Mouse (Mus musculus): ENCODE results near the gene Zfp651. TPM values are rescaled to one million over a fixed set of nuclear protein-coding genes. Genes with fewer than 3 reads are reported as not detected.

Zfp651 gene
- polyA plus RNA-seq, 1 experiment = 0.04 TPM

DNA sequence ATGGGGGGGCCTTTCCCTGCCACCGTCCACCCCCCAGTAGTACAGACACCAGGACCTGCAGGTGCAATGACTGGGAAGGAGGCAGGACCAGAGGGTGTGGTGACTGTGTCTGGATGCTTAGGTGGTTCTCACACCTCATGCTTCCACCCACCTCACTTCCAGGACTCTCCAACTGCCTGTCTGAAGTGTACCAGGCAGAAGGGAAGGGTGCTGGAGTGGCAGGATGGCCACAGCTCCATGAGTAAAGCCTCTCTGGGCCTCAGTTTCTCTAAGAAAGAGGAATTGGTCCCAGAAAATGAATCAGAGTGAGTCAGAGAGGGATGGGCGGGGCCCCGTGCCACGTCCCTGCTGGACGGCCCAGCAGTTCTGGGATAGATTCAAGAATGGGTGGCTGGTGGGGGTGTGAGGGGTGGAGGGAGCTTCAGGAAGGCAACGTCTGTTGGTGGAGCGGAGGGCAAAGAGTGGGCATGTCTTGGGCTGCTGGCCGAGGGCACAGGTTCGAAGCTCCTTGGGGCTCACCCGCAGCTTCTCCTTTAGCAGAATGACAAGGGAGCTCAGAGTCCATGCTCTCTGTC, 2.0 kb downstream of the Zfp651 start:
- Histone ChIP-seq H3K4me1 (ENCODE audit: control insufficient read depth) (peaks cover 8% of the 10 kb centered on the region), H3K4me3 (replicated peaks) (no peak overlapping the region), H3K9me3 (ENCODE audit: control insufficient read depth, low read length) (no peaks in the 10 kb centered on the region), H3K36me3 (ENCODE audit: control insufficient read depth) (peaks cover 27% of the 10 kb centered on the region), H3K27me3 (ENCODE audit: control insufficient read depth) (peaks cover 51% of the 10 kb centered on the region)
- TF ChIP-seq GATA1 (IDR thresholded peaks at IDR 0.05; ENCODE audit: low read length) = no peak
- no peak for TF ChIP-seq TAL1 (IDR thresholded peaks at IDR 0.05; ENCODE audit: low read length)

- H3K4me3 ChIP-seq (replicated peaks) = no peak overlapping the region
- TF ChIP-seq TAL1 (IDR thresholded peaks at IDR 0.05; ENCODE audit: low read length) (no peak), GATA1 (IDR thresholded peaks at IDR 0.05; ENCODE audit: low read length) (no peak)
- peaks cover 8% of the 10 kb centered on the region for H3K4me1 ChIP-seq (ENCODE audit: control insufficient read depth)
- peaks cover 22% of the 10 kb centered on the region for H3K36me3 ChIP-seq (ENCODE audit: control insufficient read depth)
- no peaks in the 10 kb centered on the region for H3K9me3 ChIP-seq (ENCODE audit: control insufficient read depth, low read length)
- peaks cover 51% of the 10 kb centered on the region for H3K27me3 ChIP-seq (ENCODE audit: control insufficient read depth)
Observed at GRCm38 (mm10) chr9:121761787-121762186, 2.7 kb downstream of the Zfp651 start.

- Histone ChIP-seq H3K9me3 (ENCODE audit: control insufficient read depth, low read length) (no peaks in the 10 kb centered on the region), H3K4me1 (ENCODE audit: control insufficient read depth) (peaks cover 8% of the 10 kb centered on the region), H3K27me3 (ENCODE audit: control insufficient read depth) (peaks cover 51% of the 10 kb centered on the region), H3K36me3 (ENCODE audit: control insufficient read depth) (peaks cover 19% of the 10 kb centered on the region), H3K4me3 (replicated peaks) (no peak overlapping the region)
- TF ChIP-seq TAL1 (IDR thresholded peaks at IDR 0.05; ENCODE audit: low read length) (no peak), GATA1 (IDR thresholded peaks at IDR 0.05; ENCODE audit: low read length) (no peak)
Observed at GRCm38 (mm10) chr9:121762248-121762647, 3.1 kb downstream of the Zfp651 start.

GRCm38 (mm10) chr9:121762761-121763160, 3.6 kb downstream of the Zfp651 start:
- Histone ChIP-seq H3K27me3 (ENCODE audit: control insufficient read depth) (peaks cover 48% of the 10 kb centered on the region), H3K4me3 (replicated peaks) (no peak overlapping the region), H3K9me3 (ENCODE audit: control insufficient read depth, low read length) (no peaks in the 10 kb centered on the region), H3K4me1 (ENCODE audit: control insufficient read depth) (peaks cover 8% of the 10 kb centered on the region), H3K36me3 (ENCODE audit: control insufficient read depth) (peaks cover 15% of the 10 kb centered on the region; the same call in 1 of the 2 replicates)
- no peak for TF ChIP-seq TAL1 (IDR thresholded peaks at IDR 0.05; ENCODE audit: low read length)
- no peak for TF ChIP-seq GATA1 (IDR thresholded peaks at IDR 0.05; ENCODE audit: low read length)

DNA sequence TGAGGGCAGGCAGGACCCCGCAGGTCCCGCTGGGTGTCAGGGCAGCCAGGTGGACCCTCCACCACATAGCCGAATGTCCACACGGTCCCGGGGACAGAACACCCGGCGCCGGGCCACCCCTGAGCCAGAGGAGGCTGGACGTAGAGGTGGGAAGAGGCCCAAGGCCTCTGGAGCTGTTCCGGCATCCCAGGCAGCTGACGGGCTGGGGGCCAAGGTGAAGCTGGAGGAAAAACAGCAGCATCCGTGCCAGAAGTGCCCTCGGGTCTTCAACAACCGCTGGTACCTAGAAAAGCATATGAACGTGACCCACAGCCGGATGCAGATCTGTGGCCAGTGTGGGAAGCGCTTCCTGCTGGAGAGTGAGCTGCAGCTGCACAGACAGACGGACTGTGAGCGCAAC, 4.6 kb downstream of the Zfp651 start:
- no peaks in the 10 kb centered on the region for H3K9me3 ChIP-seq (ENCODE audit: control insufficient read depth, low read length)
- peaks cover 8% of the 10 kb centered on the region for H3K4me1 ChIP-seq (ENCODE audit: control insufficient read depth)
- peaks cover 15% of the 10 kb centered on the region; the same call in 1 of the 2 replicates for H3K36me3 ChIP-seq (ENCODE audit: control insufficient read depth)
- no peak for TF ChIP-seq TAL1 (IDR thresholded peaks at IDR 0.05; ENCODE audit: low read length)
- no peak for TF ChIP-seq GATA1 (IDR thresholded peaks at IDR 0.05; ENCODE audit: low read length)
- peaks cover 39% of the 10 kb centered on the region for H3K27me3 ChIP-seq (ENCODE audit: control insufficient read depth)
- H3K4me3 ChIP-seq (replicated peaks) = no peak overlapping the region

DNA sequence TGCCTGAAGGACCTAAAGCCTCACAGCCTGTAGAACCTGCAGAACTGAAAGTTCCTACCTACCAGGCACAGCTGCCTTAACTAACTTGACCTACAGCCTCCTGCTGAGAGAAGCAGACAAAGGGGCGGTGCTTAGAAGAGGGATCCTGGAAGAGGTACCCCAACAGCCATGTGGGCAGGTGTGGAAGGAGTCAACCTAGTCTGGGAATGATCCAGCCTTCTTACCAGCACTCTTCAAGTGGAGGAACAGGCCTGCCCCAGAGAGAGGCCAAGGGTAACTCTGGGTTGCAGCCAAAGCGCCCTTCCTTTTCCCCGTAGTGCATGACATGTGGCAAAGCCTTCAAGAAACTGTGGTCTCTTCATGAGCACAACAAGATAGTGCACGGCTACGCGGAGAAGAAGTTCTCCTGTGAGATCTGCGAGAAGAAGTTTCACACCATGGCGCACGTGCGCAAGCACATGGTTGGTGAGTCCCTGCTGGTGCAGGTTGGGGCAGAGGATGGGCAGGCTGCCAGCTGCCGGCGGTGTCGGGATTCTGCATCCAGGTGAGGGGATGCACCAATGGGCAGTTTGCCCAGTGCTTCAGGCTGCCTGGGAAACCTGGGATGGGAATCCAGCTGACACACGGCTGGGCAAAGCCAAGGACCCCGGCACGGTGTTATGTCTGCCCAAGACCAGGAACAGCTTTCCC, 6.2 kb downstream of the Zfp651 start:
- Histone ChIP-seq H3K4me1 (ENCODE audit: control insufficient read depth) (no peaks in the 10 kb centered on the region), H3K36me3 (ENCODE audit: control insufficient read depth) (peaks cover 15% of the 10 kb centered on the region; the same call in 1 of the 2 replicates), H3K9me3 (ENCODE audit: control insufficient read depth, low read length) (no peaks in the 10 kb centered on the region), H3K27me3 (ENCODE audit: control insufficient read depth) (peaks cover 23% of the 10 kb centered on the region), H3K4me3 (replicated peaks) (no peak overlapping the region)
- TF ChIP-seq TAL1 (IDR thresholded peaks at IDR 0.05; ENCODE audit: low read length) = no peak
- TF ChIP-seq GATA1 (IDR thresholded peaks at IDR 0.05; ENCODE audit: low read length) = no peak

DNA sequence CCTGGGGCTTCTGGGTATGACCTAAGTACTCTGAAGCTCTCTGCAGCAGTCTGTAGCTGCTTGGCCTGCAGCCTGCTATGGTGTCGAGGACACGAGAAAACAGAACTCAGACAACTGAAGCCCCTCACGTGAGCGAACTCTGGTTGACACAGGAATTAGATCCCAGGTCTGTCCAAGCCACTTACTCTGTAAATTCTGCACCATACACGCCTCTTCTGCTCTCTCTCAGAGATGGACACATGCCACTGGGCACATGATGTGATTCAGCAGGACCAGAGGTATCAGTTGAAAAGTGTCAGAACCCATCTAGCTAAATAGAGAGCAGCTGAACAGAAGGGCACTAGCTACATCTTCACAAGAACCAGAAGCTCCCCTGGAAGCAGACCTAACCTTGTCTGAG, 13.3 kb downstream of the Zfp651 start:
- peaks cover 9% of the 10 kb centered on the region for H3K27me3 ChIP-seq (ENCODE audit: control insufficient read depth)
- no peak for TF ChIP-seq GATA1 (IDR thresholded peaks at IDR 0.05; ENCODE audit: low read length)
- TF ChIP-seq TAL1 (IDR thresholded peaks at IDR 0.05; ENCODE audit: low read length) = no peak
- no peaks in the 10 kb centered on the region for H3K9me3 ChIP-seq (ENCODE audit: control insufficient read depth, low read length)
- no peaks in the 10 kb centered on the region for H3K4me1 ChIP-seq (ENCODE audit: control insufficient read depth)
- H3K36me3 ChIP-seq (ENCODE audit: control insufficient read depth) = no peaks in the 10 kb centered on the region; the same call in 1 of the 2 replicates
- no peak overlapping the region for H3K4me3 ChIP-seq (replicated peaks)

GRCm38 (mm10) chr9:121775951-121776350, 16.8 kb downstream of the Zfp651 start:
- H3K4me1 ChIP-seq (ENCODE audit: control insufficient read depth) = no peaks in the 10 kb centered on the region
- H3K27me3 ChIP-seq (ENCODE audit: control insufficient read depth) = peaks cover 25% of the 10 kb centered on the region
- H3K36me3 ChIP-seq (ENCODE audit: control insufficient read depth) = no peaks in the 10 kb centered on the region
- H3K9me3 ChIP-seq (ENCODE audit: control insufficient read depth, low read length) = no peaks in the 10 kb centered on the region
- TF ChIP-seq TAL1 (IDR thresholded peaks at IDR 0.05; ENCODE audit: low read length) (no peak), GATA1 (IDR thresholded peaks at IDR 0.05; ENCODE audit: low read length) (no peak)
- no peak overlapping the region for H3K4me3 ChIP-seq (replicated peaks)

GRCm38 (mm10) chr9:121776511-121776910, 17.4 kb downstream of the Zfp651 start:
- Histone ChIP-seq H3K27me3 (ENCODE audit: control insufficient read depth) (peaks cover 25% of the 10 kb centered on the region), H3K4me1 (ENCODE audit: control insufficient read depth) (no peaks in the 10 kb centered on the region), H3K36me3 (ENCODE audit: control insufficient read depth) (no peaks in the 10 kb centered on the region), H3K9me3 (ENCODE audit: control insufficient read depth, low read length) (no peaks in the 10 kb centered on the region), H3K4me3 (replicated peaks) (no peak overlapping the region)
- TF ChIP-seq GATA1 (IDR thresholded peaks at IDR 0.05; ENCODE audit: low read length) (no peak), TAL1 (IDR thresholded peaks at IDR 0.05; ENCODE audit: low read length) (no peak)

Measured in erythroblast, embryonic 14.5 days (primary cell).